Mouse (Mus musculus): ENCODE results near the gene Ncbp1. TPM values are rescaled to one million over a fixed set of nuclear protein-coding genes. Genes with fewer than 3 reads are reported as not detected.

Ncbp1 gene
- polyA plus RNA-seq, 1 experiment from 2014 or later = 21.9 TPM

GRCm38 (mm10) chr4:46120767-46121166 lies 17.6 kb upstream of the Ncbp1 start:
- WGBS = 69% methylated on average over 3 of the region's 3 CpGs
- no peak for TF ChIP-seq EP300 (IDR thresholded peaks at IDR 0.05)
- no peak for TF ChIP-seq CTCF (IDR thresholded peaks at IDR 0.05)
- Histone ChIP-seq H3K9me3 (ENCODE audit: low read length) (no peaks in the 10 kb centered on the region), H3K4me3 (ENCODE audit: low read depth, low read length) (no peak overlapping the region), H3K9ac (replicated peaks; ENCODE audit: low read depth) (no peak overlapping the region), H3K4me2 (replicated peaks; ENCODE audit: low read depth, low read length) (no peak overlapping the region), H3K36me3 (ENCODE audit: insufficient read depth, low read length) (peaks cover 66% of the 10 kb centered on the region), H3K4me1 (ENCODE audit: insufficient read depth, low read depth, low read length) (no peaks in the 10 kb centered on the region), H3K27ac (ENCODE audit: low read length) (no peak overlapping the region), H3K27me3 (replicated peaks; ENCODE audit: insufficient read depth, low read length) (no peaks in the 10 kb centered on the region)
- DNase-seq (ENCODE audit: low spot score) (no peak), ATAC-seq (no peak)

GRCm38 (mm10) chr4:46123358-46123757 lies 15.1 kb upstream of the Ncbp1 start:
- DNase-seq (ENCODE audit: low spot score) = no peak
- no peak overlapping the region for H3K4me2 ChIP-seq (replicated peaks; ENCODE audit: low read depth, low read length)
- H3K4me1 ChIP-seq (ENCODE audit: insufficient read depth, low read depth, low read length) = no peaks in the 10 kb centered on the region
- no peaks in the 10 kb centered on the region for H3K9me3 ChIP-seq (ENCODE audit: low read length)
- no peak overlapping the region for H3K9ac ChIP-seq (replicated peaks; ENCODE audit: low read depth)
- no peak overlapping the region for H3K27ac ChIP-seq (ENCODE audit: low read length)
- peaks cover 45% of the 10 kb centered on the region; the same call in 1 of the 2 replicates for H3K36me3 ChIP-seq (ENCODE audit: insufficient read depth, low read length)
- no peak for TF ChIP-seq CTCF (IDR thresholded peaks at IDR 0.05)
- TF ChIP-seq EP300 (IDR thresholded peaks at IDR 0.05) = no peak
- H3K4me3 ChIP-seq (ENCODE audit: low read depth, low read length) = no peak overlapping the region
- ATAC-seq = no peak
- no peaks in the 10 kb centered on the region for H3K27me3 ChIP-seq (replicated peaks; ENCODE audit: insufficient read depth, low read length)
- 87% methylated on average over 6 of the region's 6 CpGs for WGBS

GRCm38 (mm10) chr4:46126541-46126940 lies 11.9 kb upstream of the Ncbp1 start:
- H3K27me3 ChIP-seq (replicated peaks; ENCODE audit: insufficient read depth, low read length) = no peaks in the 10 kb centered on the region
- no peaks in the 10 kb centered on the region for H3K4me1 ChIP-seq (ENCODE audit: insufficient read depth, low read depth, low read length)
- no peak overlapping the region for H3K27ac ChIP-seq (ENCODE audit: low read length)
- H3K9ac ChIP-seq (replicated peaks; ENCODE audit: low read depth) = no peak overlapping the region
- H3K36me3 ChIP-seq (ENCODE audit: insufficient read depth, low read length) = peaks cover 39% of the 10 kb centered on the region; the same call in 1 of the 2 replicates
- H3K4me3 ChIP-seq (ENCODE audit: low read depth, low read length) = no peak overlapping the region
- no peaks in the 10 kb centered on the region for H3K9me3 ChIP-seq (ENCODE audit: low read length)
- DNase-seq (ENCODE audit: low spot score) (peak; percentile 74), ATAC-seq (peak; percentile 55; the same call in 1 of the 2 replicates)
- WGBS = 43% methylated on average over 2 of the region's 2 CpGs
- TF ChIP-seq EP300 (IDR thresholded peaks at IDR 0.05) (no peak), CTCF (IDR thresholded peaks at IDR 0.05) (peak; percentile 92)
- H3K4me2 ChIP-seq (replicated peaks; ENCODE audit: low read depth, low read length) = no peak overlapping the region

GRCm38 (mm10) chr4:46129311-46130004 lies 9.0 kb upstream of the Ncbp1 start:
- Histone ChIP-seq H3K27ac (ENCODE audit: low read length) (no peak overlapping the region), H3K4me2 (replicated peaks; ENCODE audit: low read depth, low read length) (no peak overlapping the region), H3K4me1 (ENCODE audit: insufficient read depth, low read depth, low read length) (no peaks in the 10 kb centered on the region), H3K27me3 (replicated peaks; ENCODE audit: insufficient read depth, low read length) (no peaks in the 10 kb centered on the region), H3K4me3 (ENCODE audit: low read depth, low read length) (no peak overlapping the region), H3K9ac (replicated peaks; ENCODE audit: low read depth) (no peak overlapping the region), H3K36me3 (ENCODE audit: insufficient read depth, low read length) (peaks cover 24% of the 10 kb centered on the region; the same call in 1 of the 2 replicates), H3K9me3 (ENCODE audit: low read length) (no peaks in the 10 kb centered on the region)
- ATAC-seq (no peak), DNase-seq (ENCODE audit: low spot score) (no peak)
- TF ChIP-seq CTCF (IDR thresholded peaks at IDR 0.05) (no peak), EP300 (IDR thresholded peaks at IDR 0.05) (no peak)
- 91% methylated on average over 8 of the region's 8 CpGs for WGBS

- no peaks in the 10 kb centered on the region for H3K4me1 ChIP-seq (ENCODE audit: insufficient read depth, low read depth, low read length)
- peaks cover 20% of the 10 kb centered on the region; the same call in 1 of the 2 replicates for H3K36me3 ChIP-seq (ENCODE audit: insufficient read depth, low read length)
- WGBS = 73% methylated on average over 3 of the region's 3 CpGs
Observed at GRCm38 (mm10) chr4:46130221-46130620, 8.2 kb upstream of the Ncbp1 start.

GRCm38 (mm10) chr4:46131791-46132190 lies 6.6 kb upstream of the Ncbp1 start:
- TF ChIP-seq EP300 (IDR thresholded peaks at IDR 0.05) (no peak), CTCF (IDR thresholded peaks at IDR 0.05) (no peak)
- Histone ChIP-seq H3K27ac (ENCODE audit: low read length) (no peak overlapping the region), H3K4me2 (replicated peaks; ENCODE audit: low read depth, low read length) (no peak overlapping the region), H3K36me3 (ENCODE audit: insufficient read depth, low read length) (peaks cover 15% of the 10 kb centered on the region; the same call in 1 of the 2 replicates), H3K27me3 (replicated peaks; ENCODE audit: insufficient read depth, low read length) (no peaks in the 10 kb centered on the region), H3K4me1 (ENCODE audit: insufficient read depth, low read depth, low read length) (no peaks in the 10 kb centered on the region), H3K4me3 (ENCODE audit: low read depth, low read length) (no peak overlapping the region), H3K9ac (replicated peaks; ENCODE audit: low read depth) (no peak overlapping the region), H3K9me3 (ENCODE audit: low read length) (no peaks in the 10 kb centered on the region)
- DNase-seq (ENCODE audit: low spot score) (no peak), ATAC-seq (no peak)
- 81% methylated on average over 6 of the region's 6 CpGs for whole genome bisulfite sequencing

More at GRCm38 (mm10) chr4:46130221-46130620, 8.2 kb upstream of the Ncbp1 start:
- H3K27me3 ChIP-seq (replicated peaks; ENCODE audit: insufficient read depth, low read length) = no peaks in the 10 kb centered on the region
- peak; percentile 49 for DNase-seq (ENCODE audit: low spot score)
- H3K4me2 ChIP-seq (replicated peaks; ENCODE audit: low read depth, low read length) = no peak overlapping the region
- H3K4me3 ChIP-seq (ENCODE audit: low read depth, low read length) = no peak overlapping the region
- ATAC-seq = no peak
- TF ChIP-seq CTCF (IDR thresholded peaks at IDR 0.05) (peak; percentile 82), EP300 (IDR thresholded peaks at IDR 0.05) (no peak)
- no peak overlapping the region for H3K9ac ChIP-seq (replicated peaks; ENCODE audit: low read depth)
- no peak overlapping the region for H3K27ac ChIP-seq (ENCODE audit: low read length)
- no peaks in the 10 kb centered on the region for H3K9me3 ChIP-seq (ENCODE audit: low read length)

All from lung, postnatal 0 days (tissue).